In the genomic region with DNA sequence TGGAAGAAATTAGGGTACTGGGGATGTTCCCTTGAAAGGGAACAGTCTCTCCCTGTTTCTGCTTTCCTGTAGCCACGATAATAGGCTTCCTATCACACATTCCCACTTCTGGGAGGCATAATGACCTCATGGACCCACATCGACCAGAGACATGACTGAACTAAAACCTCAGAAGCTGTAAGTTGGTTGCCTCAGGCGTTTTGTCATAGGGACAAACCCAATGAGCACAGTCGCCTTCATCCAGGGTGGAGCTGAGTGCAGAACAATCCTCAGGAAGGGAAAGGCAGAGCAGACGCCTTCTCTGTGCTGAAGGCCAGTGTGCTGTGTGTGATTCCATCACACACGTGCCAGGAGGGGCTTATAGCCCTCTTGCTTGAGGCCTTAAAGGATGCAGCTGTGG, we compare ENCODE assay signal across 29 mouse cellular contexts. TPM values are rescaled to one million over a fixed set of nuclear protein-coding genes. Genes with fewer than 3 reads are reported as not detected.
"Had no signal": no experiment of that assay in that cellular context is flagged by ENCODE, and none has a peak within 500 bp of the region (broad histone marks: within the 10 kb centered on the region; RNA-seq: fewer than 3 reads in every experiment).

No protein-coding gene starts in this region.

- H3K36me3 ChIP-seq: heart, embryonic 13.5 days; heart, embryonic 15.5 days; hindbrain, embryonic 13.5 days; hindbrain, embryonic 15.5 days; kidney, embryonic 15.5 days; limb, embryonic 13.5 days; limb, embryonic 15.5 days had no signal

- H3K4me1 ChIP-seq: hindbrain, embryonic 13.5 days; hindbrain, embryonic 15.5 days; limb, embryonic 15.5 days had no signal

- H3K27ac ChIP-seq: heart, embryonic 13.5 days; heart, embryonic 15.5 days; hindbrain, embryonic 13.5 days; hindbrain, embryonic 15.5 days; hindbrain, postnatal 0 days; kidney, embryonic 15.5 days; kidney, postnatal 0 days; limb, embryonic 13.5 days; limb, embryonic 15.5 days had no signal

- H3K4me3 ChIP-seq: heart, embryonic 13.5 days; heart, embryonic 15.5 days; hindbrain, embryonic 13.5 days; hindbrain, embryonic 15.5 days; kidney, embryonic 15.5 days; limb, embryonic 13.5 days; limb, embryonic 15.5 days had no signal

- H3K9ac ChIP-seq: heart, embryonic 13.5 days; heart, embryonic 15.5 days; hindbrain, embryonic 13.5 days; hindbrain, embryonic 15.5 days; kidney, embryonic 15.5 days; limb, embryonic 13.5 days; limb, embryonic 15.5 days; liver, embryonic 14.5 days had no signal

- H3K9me3 ChIP-seq: heart, embryonic 13.5 days; heart, embryonic 15.5 days; hindbrain, embryonic 13.5 days; hindbrain, embryonic 15.5 days; kidney, embryonic 15.5 days; limb, embryonic 13.5 days; limb, embryonic 15.5 days had no signal

- DNase-seq: gastrocnemius, postnatal 14 days; gastrocnemius, postnatal 36 days; heart, adult 18-20 months; heart, postnatal 14 days; heart, postnatal 36 days; kidney, adult 11 months; kidney, adult 2 months; kidney, adult 9 months; kidney, postnatal 14 days; kidney, postnatal 36 days; layer of hippocampus, adult 9-11 months; layer of hippocampus, postnatal 36 days; left cerebral cortex, postnatal 4 days had no signal

- ATAC-seq: hindbrain, postnatal 0 days; intestine, embryonic 16.5 days had no signal

- H3K27me3 ChIP-seq: heart, embryonic 13.5 days; heart, embryonic 15.5 days; hindbrain, embryonic 13.5 days; hindbrain, embryonic 15.5 days; kidney, embryonic 15.5 days; limb, embryonic 13.5 days; limb, embryonic 15.5 days had no signal

- H3K4me2 ChIP-seq: heart, embryonic 11.5 days; heart, embryonic 13.5 days; heart, embryonic 15.5 days; hindbrain, embryonic 13.5 days; hindbrain, embryonic 15.5 days; kidney, embryonic 15.5 days; limb, embryonic 13.5 days; limb, embryonic 15.5 days had no signal

RNA-seq across cellular contexts. Expression of gene Fcnb, which starts 38.4 kb away (rescaled TPM):
- polyA plus RNA-seq: gonadal fat pad, adult 2 months; heart, postnatal 0 days; hindbrain, embryonic 11.5 days; hindbrain, embryonic 15.5 days; hindbrain, postnatal 0 days; kidney, adult 2 months; kidney, postnatal 0 days; large intestine, adult 2 months; limb, embryonic 13.5 days had no signal
